Mouse (Mus musculus) left cerebral cortex, postnatal 14 days (tissue): ENCODE measurements around the gene Gal3st2c. TPM values are rescaled to one million over a fixed set of nuclear protein-coding genes. Genes with fewer than 3 reads are reported as not detected.
"Not testable (repeated sequence)": the region's sequence is repeated elsewhere in the genome, so short reads cannot be mapped to it uniquely, and the experiment has no call there.

ENCODE experiments used
- DNase-seq, 2 experiments: peaks; one replicate each; pipeline ENCODE4 v3.0.0; 2021 to 2022; ENCODE audit warnings: low spot score in 2 of 2, mixed read lengths in 1 of 2
- intact Hi-C: fragments of 180-260 bp; cut with DNase I; formaldehyde crosslinking; loops from one replicate; pipeline ENCODE4 v1.15.1; 2025
- total RNA-seq, 2 experiments: library from RNA; stranded (reverse); gene quantifications; 2 replicates each; pipeline ENCODE4 v1.2.3; 2021

The Gal3st2c gene
- total RNA-seq, 2 experiments from 2014 or later: 0.04 TPM; not detected in 1

DNA sequence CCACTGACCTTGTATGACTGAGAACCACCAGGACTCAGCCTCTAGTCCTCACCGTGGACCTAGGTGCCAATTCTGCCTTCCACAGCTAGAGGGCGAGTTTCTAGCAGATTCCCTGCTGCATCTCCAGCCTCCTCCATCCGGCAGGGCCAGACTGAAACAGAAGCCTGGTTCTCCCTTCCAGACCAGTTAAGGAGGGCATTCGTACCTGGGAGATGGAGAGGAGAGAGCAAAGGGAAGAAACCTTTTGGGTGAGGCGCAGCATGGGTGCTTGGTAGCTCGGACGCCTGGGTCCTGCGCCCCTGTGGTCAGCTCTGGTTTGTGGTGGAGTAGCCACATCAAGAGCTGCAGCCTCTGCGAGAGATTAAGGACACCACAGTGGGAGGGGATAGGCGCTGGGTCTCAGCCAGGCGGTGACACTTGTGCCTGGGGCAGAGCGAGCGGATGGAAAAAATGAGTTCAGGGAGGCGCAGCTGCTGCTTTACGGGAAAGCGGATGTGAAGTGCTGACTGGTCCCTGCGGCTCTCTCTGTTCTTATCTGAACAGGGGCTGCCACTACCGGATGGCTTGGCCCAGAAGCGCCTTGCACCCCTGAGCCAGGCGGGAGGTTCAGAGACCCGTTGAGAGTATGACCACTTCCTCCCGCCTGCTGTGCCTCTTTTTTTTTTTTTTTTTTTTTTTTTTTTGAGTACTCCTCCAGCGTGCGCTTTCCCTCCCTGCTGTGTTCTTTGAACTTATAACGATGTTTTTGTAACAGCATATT, 44.9 kb downstream of the Gal3st2c start:
- intact Hi-C loops: loop anchor here (2.0 kb wide), 1 partner anchor 44 kb away; no protein-coding TSS in a partner anchor
- peak; percentile 88 for DNase-seq

GRCm38 (mm10) chr1:94040391-94040790, 50.1 kb downstream of the Gal3st2c start:
- no peak for DNase-seq
- intact Hi-C loops: no loop called here

DNA sequence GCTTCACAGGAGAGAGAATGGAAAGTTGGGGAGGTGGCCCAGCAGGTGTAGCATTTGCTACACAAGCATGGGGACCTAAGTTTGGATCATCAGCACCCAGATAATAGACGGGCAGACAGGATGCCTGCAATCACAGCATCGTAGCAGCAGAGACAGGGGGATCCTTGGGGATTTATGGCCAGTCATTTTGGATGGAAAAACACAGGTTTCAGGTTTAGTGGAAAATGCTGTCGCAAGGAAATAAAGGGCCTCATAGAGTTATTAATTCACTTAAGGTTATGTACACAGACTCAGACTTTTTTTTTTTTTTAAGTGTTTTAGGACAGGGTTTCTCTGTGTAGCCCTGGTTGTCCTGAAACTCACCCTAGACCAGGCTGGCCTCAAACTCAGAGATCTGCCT, 55.2 kb downstream of the Gal3st2c start:
- intact Hi-C loops: no loop called here
- DNase-seq: no peak

GRCm38 (mm10) chr1:94046544-94046943, 56.2 kb downstream of the Gal3st2c start:
- intact Hi-C loops: no loop called here
- DNase-seq: no peak

DNA sequence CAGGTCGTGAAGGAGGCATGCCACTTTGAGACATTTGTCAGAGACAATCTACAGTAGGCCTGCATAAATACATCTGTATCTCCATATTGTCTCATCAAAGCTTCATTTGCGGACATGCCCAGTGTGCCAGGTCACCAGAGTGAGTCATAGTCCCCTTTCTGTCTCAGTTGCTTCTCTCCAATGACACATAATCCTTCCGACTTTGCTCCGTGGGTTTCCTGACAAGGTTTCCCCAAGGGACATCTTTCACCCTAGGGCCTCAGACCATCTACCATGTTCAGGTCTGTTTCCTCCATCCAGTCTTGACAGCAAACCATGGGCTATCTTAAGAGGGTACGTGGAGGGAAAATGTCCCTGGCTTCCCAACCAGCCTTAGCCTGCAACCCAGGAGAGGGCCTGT, 60.8 kb downstream of the Gal3st2c start:
- intact Hi-C loops: no loop called here
- DNase-seq: no peak

GRCm38 (mm10) chr1:94052373-94052772, 62.1 kb downstream of the Gal3st2c start, which contains the start of gene Pdcd1:
Gene Pdcd1 (minus strand): TSS chr1:94052553.
- DNase-seq: no peak
- intact Hi-C loops: no loop called here

- intact Hi-C loops: no loop called here
- peak; percentile 79 to 83 for DNase-seq
These were observed 63.4 kb downstream of the Gal3st2c start for GRCm38 (mm10) chr1:94053530-94054216.

DNA sequence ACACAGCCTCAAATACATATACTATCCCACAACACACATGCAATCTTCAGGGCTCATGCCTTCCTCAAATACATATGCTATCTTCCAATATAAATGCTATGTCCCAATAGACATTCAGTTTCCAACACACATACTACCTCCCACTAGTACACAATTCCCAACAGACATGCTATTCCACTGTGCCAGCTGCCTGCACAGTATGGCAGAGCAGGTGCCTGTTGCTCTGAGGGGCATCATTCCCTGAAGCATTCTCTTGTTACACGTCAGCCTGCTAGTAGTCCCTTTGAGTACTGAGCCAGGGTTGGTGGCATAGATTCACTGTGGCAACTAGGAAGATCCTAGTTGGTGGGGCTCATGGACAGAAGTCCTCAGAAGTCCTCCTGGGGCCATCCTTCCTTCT, 64.2 kb downstream of the Gal3st2c start:
- DNase-seq: no peak
- intact Hi-C loops: no loop called here

- no peak for DNase-seq
These were observed 65.7 kb downstream of the Gal3st2c start for GRCm38 (mm10) chr1:94055966-94056365.

GRCm38 (mm10) chr1:94057401-94057800, 67.1 kb downstream of the Gal3st2c start:
- DNase-seq: no peak

More at GRCm38 (mm10) chr1:94055966-94056365, 65.7 kb downstream of the Gal3st2c start:
- intact Hi-C loops: no loop called here

GRCm38 (mm10) chr1:94058281-94058680, 68.0 kb downstream of the Gal3st2c start:
- intact Hi-C loops, DNase-seq: not testable (repeated sequence)

More at GRCm38 (mm10) chr1:94057401-94057800, 67.1 kb downstream of the Gal3st2c start:
- intact Hi-C loops: no loop called here

Other genes starting within 250 kb of the Gal3st2c start
- gene Atg4b, start 239.0 kb upstream of the Gal3st2c start, total RNA-seq: 10 to 100 TPM; 68.3 to 76.7 TPM
- gene Thap4, start 235.6 kb upstream of the Gal3st2c start, total RNA-seq: 10 to 100 TPM; 31.2 to 34.2 TPM
- 10 to 100 TPM; 58.6 to 61.5 TPM for gene Dtymk, start 188.6 kb upstream of the Gal3st2c start, total RNA-seq
- 1 to 10 TPM; 7.3 to 9.1 TPM for gene Ing5, start 186.5 kb upstream of the Gal3st2c start, total RNA-seq
- 10 to 100 TPM in 1 of 2 experiments, 1 to 10 TPM in 1; 10.0 to 11.8 TPM for gene D2hgdh, start 165.6 kb upstream of the Gal3st2c start, total RNA-seq
- under 1 TPM in 1 of 2 experiments, not detected in 1; 0.15 TPM for gene Gal3st2, start 129.2 kb upstream of the Gal3st2c start, total RNA-seq
- gene Gal3st2b, start 72.2 kb upstream of the Gal3st2c start, total RNA-seq: under 1 TPM; 0.33 to 0.68 TPM
- gene Neu4, start 29.9 kb downstream of the Gal3st2c start, total RNA-seq: 10 to 100 TPM; 12.8 to 13.4 TPM
- not detected for gene Pdcd1, start 62.0 kb downstream of the Gal3st2c start, total RNA-seq